Mouse (Mus musculus): ENCODE data around the gene Trpc2.
"Not testable (repeated sequence)": the region's sequence is repeated elsewhere in the genome, so short reads cannot be mapped to it uniquely, and the experiment has no call there.

Trpc2 gene

DNA sequence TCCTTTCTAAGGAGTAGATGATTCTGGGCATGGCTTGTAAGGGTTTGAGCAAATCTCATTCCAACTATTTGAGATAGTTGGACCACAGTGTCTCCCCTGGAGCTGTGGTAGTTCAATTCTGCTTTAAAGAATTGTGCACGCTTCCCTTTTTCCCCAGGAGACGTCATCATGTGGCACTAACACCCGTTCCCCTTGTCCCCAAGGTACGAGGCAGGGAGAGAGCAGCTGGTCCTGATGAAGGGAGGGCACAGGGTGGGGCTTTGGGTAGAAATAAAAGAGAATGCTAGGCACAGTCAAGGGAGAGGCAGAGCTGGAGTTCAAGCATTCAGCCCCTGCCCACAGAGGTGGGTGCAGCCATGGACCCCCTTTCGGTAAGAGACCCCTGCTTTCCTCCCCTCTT lies at the start of gene Trpc2:
TSS of gene Trpc2 (plus strand) at position 301 of the 400 bp plus-strand sequence.
- no peak for DNase-seq (ENCODE audit: inconsistent age in 2 of 2, low spot score in 1 of 2)

DNA sequence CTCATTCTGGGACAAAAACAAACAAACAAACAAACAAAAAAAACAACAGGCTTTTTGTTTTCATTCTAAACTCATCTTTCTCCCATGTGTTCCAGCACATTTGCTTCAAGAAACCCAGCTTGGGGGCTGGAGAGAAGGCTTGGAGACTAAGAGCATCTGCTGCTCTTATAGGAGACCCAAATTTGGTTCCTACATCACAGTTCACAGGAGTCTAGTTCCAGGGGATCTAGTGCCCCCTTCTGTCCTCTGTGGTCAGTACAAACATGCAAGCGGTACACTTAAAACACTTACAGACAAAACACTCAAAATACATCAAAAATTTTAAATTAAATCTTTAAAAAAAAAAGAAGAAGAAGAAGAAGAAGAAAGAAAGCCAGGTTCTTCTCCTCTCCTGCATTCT lies 48.0 kb upstream of the Trpc2 start:
- peak in 1 of 2 experiments; percentile 70 for DNase-seq (ENCODE audit: inconsistent age in 2 of 2, low spot score in 1 of 2)

DNA sequence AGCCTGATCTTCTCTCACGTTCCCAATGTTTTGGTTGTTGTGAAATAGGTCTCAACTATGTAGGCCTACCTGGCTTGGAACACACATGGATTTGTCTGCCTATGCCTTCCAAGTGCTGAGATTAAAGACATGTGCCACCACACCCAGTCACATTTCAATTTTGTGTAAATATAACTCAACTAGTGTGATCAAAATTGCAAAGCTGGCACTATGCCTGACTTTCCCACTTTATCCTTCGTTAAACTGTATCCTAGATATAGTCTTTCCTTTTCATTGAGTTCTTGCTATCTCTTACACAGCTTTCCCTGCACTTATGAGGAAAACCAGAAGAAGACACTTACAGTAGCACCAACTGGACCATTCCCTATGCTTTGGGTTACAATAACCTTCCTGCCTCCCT lies 47.4 kb upstream of the Trpc2 start:
- no peak for DNase-seq (ENCODE audit: inconsistent age in 2 of 2, low spot score in 1 of 2)

DNA sequence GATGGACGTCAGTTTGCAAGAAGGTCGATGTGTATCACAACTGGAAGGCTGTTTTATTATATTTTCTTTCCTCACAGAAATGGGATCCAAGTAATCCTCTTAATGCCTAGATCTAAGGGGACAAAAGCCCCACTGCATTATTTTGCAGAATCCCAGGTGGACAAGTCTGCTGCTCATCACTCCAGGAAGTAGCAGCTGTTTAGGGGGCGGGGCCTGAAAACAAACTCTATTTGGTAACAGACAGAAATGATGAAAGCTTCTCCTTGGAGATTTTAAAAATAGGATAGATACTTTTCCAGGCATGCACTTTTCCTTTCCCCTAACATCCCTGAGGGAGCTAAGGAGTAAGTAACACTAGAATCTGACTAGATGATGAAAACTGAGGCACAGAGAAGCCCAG lies 45.6 kb upstream of the Trpc2 start:
- no peak for DNase-seq (ENCODE audit: inconsistent age in 2 of 2, low spot score in 1 of 2)

DNA sequence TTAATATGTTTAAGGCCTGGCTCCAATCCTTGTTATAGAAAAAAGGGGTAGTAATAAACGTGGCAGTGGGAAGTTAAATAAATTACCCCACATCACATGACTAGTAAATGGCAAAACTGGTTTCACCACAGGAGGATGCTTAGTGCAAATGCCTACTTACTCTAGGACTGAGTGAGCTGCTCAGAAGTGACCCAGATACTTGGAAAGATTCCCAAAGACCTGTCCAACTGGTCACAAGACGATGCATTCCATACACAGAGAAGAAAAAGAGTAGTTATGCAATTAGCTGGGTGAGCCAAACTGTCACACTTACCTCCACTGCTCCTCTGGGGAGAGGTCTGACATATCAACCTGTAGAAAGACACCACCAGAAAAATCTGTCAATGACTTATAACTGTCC lies 40.6 kb upstream of the Trpc2 start:
- DNase-seq (ENCODE audit: inconsistent age in 2 of 2, low spot score in 1 of 2): peak in 1 of 2 experiments; percentile 41

DNA sequence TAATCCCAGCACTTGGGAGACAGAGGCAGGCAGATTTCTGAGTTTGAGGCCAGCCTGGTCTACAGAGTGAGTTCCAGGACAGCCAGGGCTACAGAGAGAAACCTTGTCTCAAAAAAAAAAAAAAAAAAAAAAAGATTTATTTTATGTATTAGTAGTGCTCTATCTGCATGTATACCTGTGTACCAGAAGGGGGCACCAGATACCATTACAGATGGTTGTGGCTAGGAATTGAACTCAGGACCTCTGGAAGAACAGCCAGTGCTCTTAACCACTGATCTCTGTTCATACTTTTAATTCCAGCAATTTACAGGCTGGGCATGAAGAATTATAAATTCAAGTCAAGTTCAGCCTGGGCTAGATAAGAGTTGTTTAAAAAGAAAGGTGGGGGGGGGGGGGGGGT lies 34.4 kb upstream of the Trpc2 start:
- not testable (repeated sequence) for DNase-seq (ENCODE audit: inconsistent age in 2 of 2, low spot score in 1 of 2)

DNA sequence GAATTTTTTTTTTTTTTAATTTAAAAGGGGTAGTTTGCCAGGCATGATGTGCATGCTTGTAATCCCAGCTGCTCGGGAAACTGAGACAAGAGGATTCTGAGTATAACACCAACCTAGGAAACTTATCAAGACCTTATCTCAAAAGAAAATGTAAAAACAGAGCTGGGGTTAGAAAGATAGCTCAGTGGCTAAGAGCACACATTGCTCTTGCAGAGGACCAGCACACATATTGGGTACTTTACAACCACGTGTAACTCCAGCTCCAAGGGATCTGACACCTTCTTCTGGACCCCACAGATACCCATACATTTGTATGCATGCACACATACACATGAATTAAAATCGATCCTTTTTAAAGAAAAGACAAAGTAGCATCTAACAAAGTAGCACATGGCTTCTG lies 21.6 kb upstream of the Trpc2 start:
- DNase-seq (ENCODE audit: inconsistent age in 2 of 2, low spot score in 1 of 2): no peak

DNA sequence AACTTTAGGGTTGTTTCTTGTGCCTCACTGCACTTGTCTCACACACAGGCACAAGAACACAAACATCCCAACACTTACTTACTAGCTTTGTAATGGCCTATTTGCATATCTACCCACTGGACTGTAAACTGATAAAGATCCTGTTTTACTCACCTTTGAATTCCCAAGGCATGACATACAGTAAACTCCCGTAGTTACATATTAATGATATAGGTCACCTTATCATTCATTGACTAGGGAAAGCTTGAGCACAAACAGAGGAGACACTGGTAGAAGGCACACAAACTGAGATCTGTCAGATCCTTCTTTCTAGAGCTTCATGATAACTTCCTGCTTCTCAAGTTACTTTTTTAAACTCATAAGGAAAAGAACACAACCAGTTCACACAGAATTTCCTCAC lies 20.7 kb upstream of the Trpc2 start:
- no peak for DNase-seq (ENCODE audit: inconsistent age in 2 of 2, low spot score in 1 of 2)

DNA sequence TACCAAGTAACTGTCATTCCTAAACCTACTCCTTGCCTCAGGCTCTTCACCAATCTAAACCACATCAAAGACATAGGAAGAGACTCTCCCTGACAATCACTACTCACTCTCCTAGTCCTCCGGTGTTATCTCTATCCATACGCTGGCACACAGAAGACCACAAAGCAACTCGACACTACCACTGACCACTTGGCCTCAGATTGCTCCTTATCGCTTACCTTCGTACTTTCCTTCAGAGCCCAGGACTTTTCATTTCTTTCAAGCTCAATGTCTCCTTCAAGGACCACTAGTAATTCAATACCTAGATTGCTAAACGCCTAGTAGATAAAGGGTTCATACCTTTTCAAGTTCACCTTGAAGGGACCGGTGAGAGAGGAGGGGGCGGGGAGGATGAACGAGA lies 19.0 kb upstream of the Trpc2 start:
- DNase-seq (ENCODE audit: inconsistent age in 2 of 2, low spot score in 1 of 2): no peak

DNA sequence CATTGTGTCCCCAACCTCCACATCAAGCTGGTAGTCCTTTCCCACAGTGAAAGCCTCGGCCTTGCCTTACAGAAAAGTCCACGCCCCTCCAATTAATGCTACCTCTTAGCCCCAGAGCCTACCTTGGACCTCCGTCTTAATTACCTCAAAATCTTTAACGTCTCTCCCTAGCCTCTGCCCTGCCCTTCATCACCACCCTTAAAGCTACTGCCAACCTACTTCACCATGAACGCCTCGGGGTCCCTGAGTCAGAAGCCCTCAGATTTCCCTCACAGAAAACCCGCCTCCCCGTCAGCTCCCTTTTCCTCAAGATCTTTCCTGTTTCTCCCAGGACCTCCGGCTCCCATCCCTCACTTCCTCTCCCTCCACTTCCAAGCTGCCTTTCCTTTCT lies 18.3 kb upstream of the Trpc2 start:
- DNase-seq (ENCODE audit: inconsistent age in 2 of 2, low spot score in 1 of 2): no peak

DNA sequence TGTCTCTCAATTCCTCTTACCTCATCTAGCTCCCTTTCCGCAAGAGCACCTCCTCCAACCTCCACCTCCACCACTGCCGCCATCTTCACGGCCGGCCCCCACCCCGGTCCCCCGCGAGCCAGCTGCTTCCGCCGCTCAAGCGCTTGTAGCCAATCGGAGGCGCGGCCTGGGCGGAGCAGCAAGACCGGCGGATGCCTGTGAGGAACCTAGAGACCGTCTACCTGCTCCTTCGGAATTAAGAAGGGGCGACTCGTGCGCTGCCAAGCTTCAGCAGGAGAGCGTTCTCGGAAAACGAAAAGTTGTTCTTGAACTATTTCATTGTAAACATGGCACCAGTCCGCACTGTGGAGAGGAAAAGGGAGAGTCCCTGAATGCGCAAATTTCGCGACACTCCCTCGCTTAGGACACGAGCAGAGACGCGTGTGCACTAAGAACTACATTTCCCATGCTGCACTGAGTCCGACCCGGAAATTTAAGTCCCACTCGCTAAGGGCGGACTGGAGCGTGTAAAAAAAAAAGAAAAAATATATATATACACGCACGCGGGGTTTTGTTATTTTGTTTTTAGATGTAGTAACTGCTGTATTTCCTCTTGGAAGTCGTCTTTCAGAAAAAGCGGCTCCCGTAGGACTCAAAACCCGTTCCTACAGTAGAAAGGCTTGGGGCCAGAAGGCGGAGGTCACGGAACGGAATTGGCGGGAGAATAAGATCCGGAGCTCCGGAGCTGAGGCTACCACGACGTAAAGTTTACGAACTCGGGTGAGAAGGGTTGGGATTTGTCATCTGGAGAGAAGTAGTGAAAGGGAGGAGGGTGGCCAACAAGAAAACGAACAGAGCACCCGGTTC lies 17.6 kb upstream of the Trpc2 start, which contains the start of the genes Rnf121, Xndc1 and Xntrpc:
TSS of gene Rnf121 (minus strand) at position 424 of the 846 bp plus-strand sequence.
TSS of gene Xndc1 (plus strand) at position 466 of the 846 bp plus-strand sequence.
TSS of gene Xntrpc (plus strand) at position 668 of the 846 bp plus-strand sequence.
- peak; percentile 94 to 98 for DNase-seq (ENCODE audit: inconsistent age in 2 of 2, low spot score in 1 of 2)

DNA sequence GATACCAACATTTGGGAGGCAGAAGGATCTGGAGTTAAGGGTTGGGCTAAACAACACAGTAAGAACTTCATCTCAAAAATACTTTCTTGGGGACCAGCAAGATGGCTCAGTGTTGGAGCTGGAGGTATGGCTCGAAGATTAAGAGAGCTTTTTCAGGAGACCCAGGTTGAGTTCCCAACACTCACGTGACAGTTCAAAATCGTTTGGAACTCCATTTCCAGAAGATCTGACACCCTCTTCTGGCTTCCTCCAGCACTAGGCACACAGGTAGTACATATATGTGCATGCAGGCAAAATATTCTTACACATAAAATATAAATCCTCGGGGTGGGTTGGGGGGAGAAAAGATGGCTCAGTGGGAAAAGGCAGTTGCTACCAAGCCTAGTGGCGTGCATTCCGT lies 16.6 kb upstream of the Trpc2 start:
- DNase-seq (ENCODE audit: inconsistent age in 2 of 2, low spot score in 1 of 2): no peak

DNA sequence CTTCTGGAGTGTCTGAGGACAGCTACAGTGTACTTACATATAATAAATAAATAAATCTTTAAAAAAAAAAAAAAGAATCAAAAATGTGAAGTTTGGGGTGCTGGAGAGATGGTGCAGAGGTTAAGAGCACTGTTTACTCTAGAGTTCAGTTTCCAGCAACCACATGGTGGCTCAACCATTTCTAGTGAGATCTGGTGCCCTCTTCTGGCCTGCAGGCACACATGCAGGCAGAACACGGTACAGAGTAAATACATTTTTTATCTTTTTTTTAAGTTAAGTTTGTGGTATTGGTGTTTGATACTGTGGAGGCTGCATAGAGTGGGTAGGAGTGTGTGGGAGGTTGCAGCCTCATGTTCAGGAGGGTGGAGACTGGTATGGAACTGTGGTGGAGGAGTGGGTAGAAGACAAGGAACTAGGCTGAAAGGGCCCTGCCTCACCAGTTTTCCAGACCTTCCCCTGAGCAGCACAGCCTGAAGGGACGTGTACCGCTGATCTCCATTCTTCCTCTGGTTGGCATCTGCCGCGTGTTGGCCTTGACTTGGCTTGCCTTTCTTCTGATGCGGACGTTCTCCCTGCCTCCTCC lies 6.1 kb upstream of the Trpc2 start:
- peak in 1 of 2 experiments; percentile 66 for DNase-seq (ENCODE audit: inconsistent age in 2 of 2, low spot score in 1 of 2)

DNA sequence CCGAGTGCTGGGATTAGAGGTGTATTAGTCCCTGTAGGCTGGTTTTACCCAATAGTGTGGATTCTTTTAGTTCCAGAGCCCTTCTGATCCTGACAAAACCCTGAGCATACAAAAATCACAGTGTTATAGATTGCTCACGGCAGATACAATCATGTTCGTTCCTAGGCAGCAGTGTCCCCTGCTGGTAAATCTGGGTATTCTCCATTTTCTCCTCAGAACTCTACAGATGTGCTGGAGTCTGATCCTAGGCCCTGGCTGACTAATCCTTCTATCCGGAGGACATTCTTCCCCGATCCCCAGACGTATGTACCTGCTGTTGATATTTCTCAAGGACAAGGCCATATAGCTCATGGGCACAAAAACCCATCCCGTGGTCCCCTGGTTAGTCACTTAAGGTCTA lies 4.4 kb upstream of the Trpc2 start:
- peak in 1 of 2 experiments; percentile 73 for DNase-seq (ENCODE audit: inconsistent age in 2 of 2, low spot score in 1 of 2)

DNA sequence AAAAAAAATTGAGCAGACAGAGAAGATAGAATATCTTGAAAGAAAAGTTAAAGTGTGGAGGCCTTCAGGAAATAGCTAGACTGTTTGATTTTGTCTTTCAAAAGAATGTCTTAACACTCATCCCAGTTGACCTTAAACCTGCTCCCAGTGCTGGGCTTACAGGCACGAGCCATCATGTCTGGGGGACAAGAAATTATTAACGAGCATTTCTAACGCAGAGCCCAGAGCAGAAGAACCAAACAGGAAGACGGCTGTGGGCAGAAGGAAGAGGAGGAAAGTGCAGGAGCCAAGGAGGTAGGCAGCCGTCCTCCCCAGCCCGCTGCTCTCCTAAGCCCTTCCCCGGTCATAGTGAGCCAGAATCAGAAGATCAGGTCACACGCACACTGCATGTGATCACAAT lies 2.6 kb upstream of the Trpc2 start:
- DNase-seq (ENCODE audit: inconsistent age in 2 of 2, low spot score in 1 of 2): no peak

DNA sequence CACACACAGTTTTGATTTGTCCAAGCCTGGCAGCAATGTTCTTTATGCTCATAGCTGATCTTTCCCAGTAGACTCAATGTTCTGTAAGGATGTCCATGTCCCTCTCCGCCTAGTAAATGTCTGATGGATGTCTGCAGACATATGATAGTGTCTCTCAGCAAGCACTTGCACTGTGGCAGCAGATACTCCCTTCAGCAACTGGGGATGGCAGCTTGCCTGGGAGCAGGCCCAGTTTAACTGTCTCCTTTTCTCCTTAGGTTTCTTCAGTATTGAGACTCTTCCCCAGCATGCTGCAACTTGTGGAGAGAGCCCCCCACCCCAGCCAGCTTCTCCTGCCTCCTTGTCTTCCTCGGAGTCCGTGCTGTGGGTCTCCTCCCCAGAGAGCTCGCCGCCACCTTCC lies 1.1 kb upstream of the Trpc2 start:
- DNase-seq (ENCODE audit: inconsistent age in 2 of 2, low spot score in 1 of 2): no peak

DNA sequence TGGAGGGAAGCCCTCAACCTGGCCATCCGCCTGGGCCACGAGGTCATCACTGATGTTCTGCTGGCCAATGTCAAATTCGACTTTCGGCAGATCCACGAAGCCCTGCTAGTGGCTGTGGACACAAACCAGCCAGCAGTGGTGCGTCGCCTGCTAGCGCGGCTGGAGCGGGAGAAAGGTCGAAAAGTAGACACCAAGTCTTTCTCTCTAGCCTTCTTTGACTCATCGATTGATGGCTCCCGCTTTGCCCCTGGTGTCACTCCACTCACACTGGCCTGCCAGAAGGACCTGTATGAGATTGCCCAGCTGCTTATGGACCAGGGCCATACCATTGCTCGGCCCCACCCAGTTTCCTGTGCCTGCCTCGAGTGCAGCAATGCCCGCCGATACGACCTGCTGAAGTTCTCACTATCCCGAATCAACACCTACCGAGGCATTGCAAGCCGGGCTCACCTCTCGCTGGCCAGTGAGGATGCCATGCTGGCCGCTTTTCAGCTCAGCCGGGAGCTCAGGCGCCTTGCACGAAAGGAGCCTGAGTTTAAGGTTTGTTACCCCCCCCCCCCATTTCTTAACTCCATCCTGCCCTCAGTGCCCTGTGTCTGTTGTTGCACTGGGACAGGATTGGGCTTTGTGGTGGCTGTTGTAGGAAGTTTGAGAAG lies 1.3 kb downstream of the Trpc2 start:
- no peak for DNase-seq (ENCODE audit: inconsistent age in 2 of 2, low spot score in 1 of 2)

DNA sequence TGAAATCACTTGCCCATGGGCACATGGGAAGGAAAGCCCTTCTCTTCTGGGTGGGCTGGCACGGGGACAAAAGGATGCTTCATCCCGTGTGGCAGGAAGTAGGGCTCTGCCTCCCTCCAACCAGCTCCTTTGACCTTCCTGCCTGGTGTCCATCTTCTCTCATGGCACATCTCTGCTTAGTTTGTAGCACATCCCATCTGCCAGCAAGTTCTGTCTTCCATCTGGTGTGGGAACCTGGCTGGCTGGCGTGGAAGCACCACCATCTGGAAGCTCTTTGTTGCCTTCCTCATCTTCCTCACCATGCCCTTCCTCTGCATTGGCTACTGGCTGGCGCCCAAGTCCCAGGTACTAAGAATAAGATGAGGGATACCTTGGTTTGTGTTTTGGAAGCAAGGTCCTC lies 4.4 kb downstream of the Trpc2 start:
- DNase-seq (ENCODE audit: inconsistent age in 2 of 2, low spot score in 1 of 2): no peak

DNA sequence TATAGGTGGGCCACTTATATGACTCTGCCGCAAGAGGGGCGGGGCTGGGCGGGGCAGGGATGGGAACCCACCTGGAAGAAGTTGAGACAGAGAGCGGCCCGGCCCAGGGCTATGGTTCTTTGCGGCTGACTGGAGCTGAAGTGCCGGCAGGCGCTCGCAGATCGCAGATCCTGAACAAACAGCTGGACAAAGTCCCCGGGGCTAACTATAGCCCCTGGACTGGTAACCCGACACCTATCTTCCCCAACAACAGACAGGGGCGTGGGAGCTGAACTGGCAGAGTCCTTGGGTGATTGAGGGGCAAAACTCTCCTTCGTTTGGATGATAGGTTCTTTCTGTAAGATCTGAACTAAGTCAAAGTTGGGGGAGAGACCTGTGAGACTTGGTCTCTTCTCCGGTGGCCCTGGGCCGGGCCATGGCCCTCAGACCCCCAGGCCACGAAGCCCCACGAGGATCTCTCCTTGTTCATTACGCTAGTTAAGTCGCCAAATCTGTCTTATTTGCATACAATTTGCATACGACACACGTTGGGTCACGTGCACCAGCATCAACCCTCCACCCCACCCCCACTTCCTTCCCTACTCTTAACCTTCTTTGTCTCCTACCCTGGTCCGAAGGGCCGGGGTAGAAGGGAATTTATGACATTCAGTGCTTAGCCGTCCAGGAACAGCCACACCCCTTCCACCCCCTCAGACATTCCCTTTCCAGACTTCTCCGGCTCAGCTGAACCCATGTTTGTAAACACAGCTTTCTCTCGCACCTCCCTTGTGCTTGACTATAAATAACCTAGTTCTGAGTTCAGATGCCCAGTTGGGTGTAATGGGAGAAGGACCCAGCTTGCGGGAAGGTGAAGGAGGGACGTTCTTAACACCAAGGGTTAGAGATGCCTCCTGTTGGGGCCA lies 17.1 kb downstream of the Trpc2 start:
- DNase-seq (ENCODE audit: inconsistent age in 2 of 2, low spot score in 1 of 2): no peak

DNA sequence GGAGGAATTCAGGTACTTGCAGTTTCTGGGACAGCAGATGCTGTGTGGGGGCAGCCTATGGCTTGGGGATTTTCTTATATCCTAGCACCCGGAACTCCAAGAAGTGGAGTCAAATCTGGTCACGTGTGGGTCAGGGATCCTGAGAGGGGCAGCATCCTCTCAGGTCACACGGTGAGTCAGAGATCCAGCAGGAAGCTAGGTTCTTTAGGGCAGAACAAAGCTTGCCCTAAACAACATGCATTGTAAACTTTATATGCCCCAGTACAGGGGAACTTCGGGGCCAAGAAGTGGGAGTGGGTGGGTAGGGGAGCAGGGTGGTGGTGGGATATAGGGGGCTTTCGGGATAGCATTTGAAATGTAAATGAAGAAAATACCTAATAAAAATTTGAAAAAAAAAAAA lies 18.0 kb downstream of the Trpc2 start:
- no peak for DNase-seq (ENCODE audit: inconsistent age in 2 of 2, low spot score in 1 of 2)

DNA sequence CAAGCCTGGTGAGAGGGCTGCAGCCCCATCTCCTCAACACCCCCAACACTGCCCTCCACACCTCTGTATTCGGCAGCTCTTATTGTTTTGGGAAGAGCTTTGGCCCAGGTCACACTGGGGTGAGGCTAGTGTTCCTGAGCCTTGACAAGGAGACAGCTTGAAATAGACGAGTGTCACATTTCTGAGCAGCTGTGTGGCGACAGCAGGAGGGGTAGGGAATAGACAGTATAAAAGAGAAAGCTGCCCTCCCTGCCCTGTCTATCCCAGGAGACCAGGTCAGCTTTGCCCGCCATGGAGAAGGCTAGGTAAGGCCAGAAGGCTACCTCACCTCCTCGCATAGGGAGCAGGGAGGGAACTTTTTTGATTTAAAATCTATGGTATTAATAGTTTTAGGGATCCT lies 18.6 kb downstream of the Trpc2 start, which contains the start of gene Art1:
TSS of gene Art1 (plus strand) at position 257 of the 400 bp plus-strand sequence.
- DNase-seq (ENCODE audit: inconsistent age in 2 of 2, low spot score in 1 of 2): no peak

All from adrenal gland, adult (tissue).